Mouse (Mus musculus) erythroid progenitor cell, adult 5-6 weeks (primary cell): ENCODE data around the gene Prickle1. TPM values are rescaled to one million over a fixed set of nuclear protein-coding genes. Genes with fewer than 3 reads are reported as not detected.

ENCODE experiments used
- ATAC-seq: replicated peaks from 2 replicates; pipeline ENCODE4 v1.8.0; 2016; ENCODE audit warnings: moderate number of reproducible peaks, mild to moderate bottlenecking, moderate TSS enrichment, inconsistent platforms; ENCODE audit not compliant: poor library complexity, low FRiP score, severe bottlenecking
- total RNA-seq, 2 experiments: library from RNA; stranded (forward) in 1 of 2; stranded (reverse) in 1 of 2; fragments of 150-400 nt in 1 of 2; fragments of 186-747, 209-891 nt in 1 of 2; gene quantifications; 2 replicates each; pipeline versions ENCODE4 v1.2.3 to v1.2.4; 2015 to 2017; ENCODE audit warnings: low replicate concordance in 2 of 2

The Prickle1 gene
- total RNA-seq (2015; ENCODE audit: low replicate concordance) (0.42 TPM in 1 of 2 replicates, not detected in the other), total RNA-seq (2017; ENCODE audit: low replicate concordance) (not detected in 2 replicates)

GRCm38 (mm10) chr15:93595746-93596145, at the start of gene Prickle1:
TSS of gene Prickle1 (minus strand) at chr15:93595891.
- peak; percentile 47; the same call in 1 of the 2 replicates for ATAC-seq

- ATAC-seq: no peak
These were observed 44.5 kb upstream of the Prickle1 start for GRCm38 (mm10) chr15:93640221-93640620.

GRCm38 (mm10) chr15:93636976-93637375, 41.3 kb upstream of the Prickle1 start:
- no peak for ATAC-seq

GRCm38 (mm10) chr15:93635603-93636002, 39.9 kb upstream of the Prickle1 start:
- ATAC-seq: no peak

GRCm38 (mm10) chr15:93634536-93634935, 38.8 kb upstream of the Prickle1 start:
- no peak for ATAC-seq

- no peak for ATAC-seq
These were observed 34.4 kb upstream of the Prickle1 start for GRCm38 (mm10) chr15:93630001-93630541.

- ATAC-seq: no peak
These were observed 33.5 kb upstream of the Prickle1 start for GRCm38 (mm10) chr15:93629201-93629600.

- no peak for ATAC-seq
These were observed 32.4 kb upstream of the Prickle1 start for GRCm38 (mm10) chr15:93627836-93628797.

- no peak for ATAC-seq
These were observed 23.9 kb upstream of the Prickle1 start for GRCm38 (mm10) chr15:93619551-93619950.

GRCm38 (mm10) chr15:93618442-93619150, 22.9 kb upstream of the Prickle1 start:
- ATAC-seq: no peak

GRCm38 (mm10) chr15:93616277-93616676, 20.6 kb upstream of the Prickle1 start:
- ATAC-seq: no peak

- ATAC-seq: no peak
These were observed 19.3 kb upstream of the Prickle1 start for GRCm38 (mm10) chr15:93615031-93615430.

GRCm38 (mm10) chr15:93613606-93614005, 17.9 kb upstream of the Prickle1 start:
- no peak for ATAC-seq

GRCm38 (mm10) chr15:93611536-93612300, 16.0 kb upstream of the Prickle1 start:
- ATAC-seq: no peak

GRCm38 (mm10) chr15:93610721-93611201, 15.1 kb upstream of the Prickle1 start:
- no peak for ATAC-seq

- ATAC-seq: no peak
These were observed 14.6 kb upstream of the Prickle1 start for GRCm38 (mm10) chr15:93610288-93610687.

GRCm38 (mm10) chr15:93602850-93603249, 7.2 kb upstream of the Prickle1 start:
- ATAC-seq: no peak

- no peak for ATAC-seq
These were observed 5.8 kb upstream of the Prickle1 start for GRCm38 (mm10) chr15:93601461-93602015.

- ATAC-seq: no peak
These were observed 1.3 kb upstream of the Prickle1 start for GRCm38 (mm10) chr15:93596991-93597390.
